Mouse (Mus musculus): ENCODE measurements around the gene Paqr4. TPM values are rescaled to one million over a fixed set of nuclear protein-coding genes. Genes with fewer than 3 reads are reported as not detected.

Paqr4 gene
- polyA plus RNA-seq, 1 experiment from 2014 or later: 37.1 TPM

DNA sequence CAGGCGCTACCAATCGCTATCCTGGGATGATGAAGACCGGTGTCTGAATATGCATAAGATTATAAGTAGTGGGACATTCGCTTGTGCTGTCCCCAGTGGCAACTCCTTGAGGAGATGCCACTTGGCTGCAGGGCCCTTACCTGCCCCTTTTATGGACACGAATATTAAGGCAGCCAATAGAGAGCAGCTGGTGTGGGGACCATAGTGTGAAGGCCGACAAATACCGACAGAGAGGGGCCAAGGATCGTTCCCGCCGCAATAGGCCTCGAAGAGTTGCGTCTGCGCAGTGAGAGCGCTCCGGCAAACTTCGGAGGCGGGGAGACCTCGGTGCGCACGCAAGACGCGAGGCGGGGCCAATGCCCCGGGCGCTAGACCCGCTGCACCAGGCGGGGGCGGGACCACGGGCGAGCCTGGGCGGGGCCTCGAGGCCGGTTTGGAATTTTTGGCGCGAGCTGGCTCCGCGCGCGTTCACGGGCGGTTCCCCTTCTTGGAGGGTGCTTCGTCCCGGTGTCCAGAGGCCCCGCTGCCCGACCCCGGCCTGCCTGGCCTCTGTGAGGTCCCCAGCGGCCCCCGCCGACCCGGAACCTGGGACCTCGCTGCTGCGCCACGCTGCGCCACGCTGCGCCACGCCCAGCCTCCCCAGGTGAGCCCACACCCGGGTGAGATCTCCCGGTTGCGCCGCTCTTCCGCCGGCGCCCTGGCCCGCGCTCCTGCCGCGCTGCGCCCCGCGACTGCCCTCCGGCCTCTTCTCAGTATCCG is 14.5 kb downstream of the Paqr4 start, which contains the start of gene Pkmyt1:
Pkmyt1 (plus strand) TSS at position 338 of the 759 bp plus-strand sequence.
- Histone ChIP-seq H3K4me1 (ENCODE audit: control insufficient read depth, insufficient read depth, low read length) (peaks cover 2% of the 10 kb centered on the region; the same call in 1 of the 2 replicates), H3K4me3 (ENCODE audit: low read depth, low read length) (peak within 1 kb of the TSS; percentile 65), H3K4me2 (ENCODE audit: low read depth) (peak within 1 kb of the TSS; percentile 87), H3K36me3 (ENCODE audit: control insufficient read depth, insufficient read depth, low read length) (no peaks in the 10 kb centered on the region), H3K9ac (ENCODE audit: low read length) (peak within 1 kb of the TSS; percentile 75), H3K27ac (ENCODE audit: low read depth, low read length) (peak within 1 kb of the TSS; percentile 50; the same call in 1 of the 2 replicates), H3K9me3 (ENCODE audit: control insufficient read depth, low read length) (no peaks in the 10 kb centered on the region), H3K27me3 (ENCODE audit: control insufficient read depth, insufficient read depth, low read length) (no peaks in the 10 kb centered on the region)
- ATAC-seq (ENCODE audit: insufficient read depth, low FRiP score, low TSS enrichment): peak; percentile 92
- 2% methylated on average over 42 of the region's 73 CpGs for WGBS
- DNase-seq (ENCODE audit: low spot score): peak; percentile 98

DNA sequence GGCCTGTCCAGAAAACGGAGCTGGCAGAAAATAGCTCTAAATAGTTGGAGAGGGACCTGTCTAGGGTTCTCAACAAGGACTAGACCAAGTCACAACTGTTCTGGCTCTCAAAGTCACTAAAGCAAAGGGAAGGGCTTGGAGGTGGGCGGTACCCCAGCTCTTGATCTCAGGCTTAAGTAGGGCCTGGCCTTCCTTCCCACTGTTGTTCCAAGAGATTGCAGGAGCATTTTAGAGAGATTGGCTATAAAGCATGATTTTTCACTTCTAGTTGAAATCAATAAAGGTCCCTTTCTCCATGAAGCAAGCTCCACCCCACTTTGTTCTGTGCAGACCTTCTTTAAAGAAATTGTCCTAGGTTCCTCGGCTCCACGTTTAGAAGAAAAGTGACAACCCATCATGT is 15.2 kb downstream of the Paqr4 start:
- Histone ChIP-seq H3K27ac (ENCODE audit: low read depth, low read length) (no peak overlapping the region), H3K4me3 (ENCODE audit: low read depth, low read length) (peak overlapping the region; percentile 65), H3K9ac (ENCODE audit: low read length) (peak overlapping the region; percentile 50), H3K4me2 (ENCODE audit: low read depth) (peak overlapping the region; percentile 87), H3K36me3 (ENCODE audit: control insufficient read depth, insufficient read depth, low read length) (no peaks in the 10 kb centered on the region), H3K27me3 (ENCODE audit: control insufficient read depth, insufficient read depth, low read length) (no peaks in the 10 kb centered on the region), H3K4me1 (ENCODE audit: control insufficient read depth, insufficient read depth, low read length) (peaks cover 2% of the 10 kb centered on the region; the same call in 1 of the 2 replicates), H3K9me3 (ENCODE audit: control insufficient read depth, low read length) (no peaks in the 10 kb centered on the region)
- no peak for DNase-seq (ENCODE audit: low spot score)
- no peak for ATAC-seq (ENCODE audit: insufficient read depth, low FRiP score, low TSS enrichment)
- WGBS: 70% methylated on average over 4 of the region's 4 CpGs

DNA sequence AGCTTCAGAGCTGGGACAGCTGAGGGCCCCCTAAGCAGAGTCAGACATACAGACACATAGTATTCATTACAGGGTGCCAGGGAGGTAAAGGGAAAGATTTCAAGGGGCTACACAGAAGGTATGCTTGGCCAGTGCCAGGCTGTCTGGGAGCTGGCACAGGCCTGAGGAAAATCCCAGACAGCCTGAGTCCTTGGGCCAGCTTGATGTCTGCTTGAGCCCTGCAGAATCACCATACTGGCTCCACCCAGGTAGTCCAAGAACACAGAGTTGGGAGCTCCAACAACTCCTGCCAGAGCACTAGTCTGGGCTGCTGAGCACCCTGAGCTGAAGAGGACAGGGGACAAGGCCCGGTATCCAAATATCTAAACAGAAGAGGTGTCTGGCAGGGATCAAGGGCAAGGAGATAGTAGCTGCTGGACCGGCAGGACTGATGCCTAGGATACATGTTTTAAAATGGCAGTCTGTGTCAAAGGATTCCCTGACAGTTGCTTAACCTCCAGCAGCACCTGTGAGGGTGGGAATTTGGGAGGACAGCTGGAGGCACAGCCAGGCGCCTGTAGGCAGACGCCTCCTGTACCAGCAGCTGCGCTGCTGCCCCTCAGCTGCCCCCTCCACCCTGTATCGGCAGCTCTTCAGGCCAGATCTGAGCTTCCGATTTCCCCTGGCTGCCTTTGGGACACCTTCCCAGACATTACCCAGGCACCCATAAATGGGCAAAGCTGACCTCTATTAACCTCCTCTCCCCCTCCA is 18.1 kb downstream of the Paqr4 start, which contains the start of gene 1520401A03Rik:
1520401A03Rik (minus strand) TSS at position 408 of the 750 bp plus-strand sequence.
- Histone ChIP-seq H3K4me2 (ENCODE audit: low read depth) (no peak within 1 kb of the TSS), H3K4me3 (ENCODE audit: low read depth, low read length) (no peak within 1 kb of the TSS), H3K9me3 (ENCODE audit: control insufficient read depth, low read length) (no peaks in the 10 kb centered on the region), H3K27me3 (ENCODE audit: control insufficient read depth, insufficient read depth, low read length) (no peaks in the 10 kb centered on the region), H3K9ac (ENCODE audit: low read length) (no peak within 1 kb of the TSS), H3K4me1 (ENCODE audit: control insufficient read depth, insufficient read depth, low read length) (peaks cover 2% of the 10 kb centered on the region; the same call in 1 of the 2 replicates), H3K27ac (ENCODE audit: low read depth, low read length) (no peak within 1 kb of the TSS), H3K36me3 (ENCODE audit: control insufficient read depth, insufficient read depth, low read length) (no peaks in the 10 kb centered on the region)
- 66% methylated on average over 7 of the region's 7 CpGs for WGBS
- no peak for ATAC-seq (ENCODE audit: insufficient read depth, low FRiP score, low TSS enrichment)
- DNase-seq (ENCODE audit: low spot score): no peak

DNA sequence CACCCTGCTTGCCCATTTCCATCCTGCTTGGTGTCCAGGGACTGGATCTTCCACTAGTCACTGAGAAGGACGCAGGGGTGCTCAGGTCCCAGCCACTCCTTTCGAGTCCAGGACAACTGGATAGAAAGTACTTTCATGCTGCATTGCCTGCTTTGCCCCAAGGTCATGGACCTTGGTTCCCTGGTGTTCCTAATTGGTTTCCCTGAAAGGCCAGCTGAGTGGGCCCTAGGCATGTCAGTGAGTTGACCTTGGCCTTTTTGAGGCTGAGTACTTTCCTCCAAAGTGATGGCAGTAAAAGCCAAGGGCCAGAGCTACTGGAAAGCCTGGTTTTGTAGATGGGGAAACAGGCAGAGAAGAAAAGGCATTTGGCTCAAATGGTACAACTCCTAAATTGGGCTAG is 18.8 kb downstream of the Paqr4 start:
- no peak for ATAC-seq (ENCODE audit: insufficient read depth, low FRiP score, low TSS enrichment)
- H3K4me3 ChIP-seq (ENCODE audit: low read depth, low read length): no peak overlapping the region
- 83% methylated on average over 2 of the region's 2 CpGs for WGBS
- H3K27ac ChIP-seq (ENCODE audit: low read depth, low read length): no peak overlapping the region
- H3K27me3 ChIP-seq (ENCODE audit: control insufficient read depth, insufficient read depth, low read length): no peaks in the 10 kb centered on the region
- H3K9ac ChIP-seq (ENCODE audit: low read length): no peak overlapping the region
- no peaks in the 10 kb centered on the region for H3K36me3 ChIP-seq (ENCODE audit: control insufficient read depth, insufficient read depth, low read length)
- H3K9me3 ChIP-seq (ENCODE audit: control insufficient read depth, low read length): no peaks in the 10 kb centered on the region
- no peak overlapping the region for H3K4me2 ChIP-seq (ENCODE audit: low read depth)
- H3K4me1 ChIP-seq (ENCODE audit: control insufficient read depth, insufficient read depth, low read length): peaks cover 2% of the 10 kb centered on the region; the same call in 1 of the 2 replicates
- no peak for DNase-seq (ENCODE audit: low spot score)

DNA sequence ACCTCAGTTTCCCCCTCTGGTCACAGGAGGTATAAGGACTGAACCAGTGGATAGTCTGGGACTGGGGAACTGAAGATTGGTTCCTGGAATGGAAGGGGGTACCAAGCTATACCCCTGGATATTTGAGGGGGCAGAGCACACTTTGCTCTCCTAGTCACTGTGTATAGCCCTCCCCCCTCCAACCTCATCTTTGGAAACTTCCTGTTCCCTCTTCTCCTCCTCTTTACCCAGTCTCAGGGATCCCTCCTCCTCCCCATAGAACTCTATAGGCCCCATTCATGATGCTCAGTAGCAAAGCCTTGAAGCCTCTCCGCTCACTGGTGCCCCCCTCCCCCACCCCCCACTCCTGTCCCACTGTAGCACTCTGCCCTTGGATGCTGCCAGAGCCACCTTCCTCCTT is 21.2 kb downstream of the Paqr4 start:
- Histone ChIP-seq H3K9ac (ENCODE audit: low read length) (no peak overlapping the region), H3K36me3 (ENCODE audit: control insufficient read depth, insufficient read depth, low read length) (no peaks in the 10 kb centered on the region), H3K9me3 (ENCODE audit: control insufficient read depth, low read length) (no peaks in the 10 kb centered on the region), H3K27ac (ENCODE audit: low read depth, low read length) (no peak overlapping the region), H3K4me2 (ENCODE audit: low read depth) (no peak overlapping the region), H3K27me3 (ENCODE audit: control insufficient read depth, insufficient read depth, low read length) (no peaks in the 10 kb centered on the region), H3K4me1 (ENCODE audit: control insufficient read depth, insufficient read depth, low read length) (no peaks in the 10 kb centered on the region), H3K4me3 (ENCODE audit: low read depth, low read length) (no peak overlapping the region)
- 42% methylated on average over 1 of the region's 1 CpGs for WGBS
- DNase-seq (ENCODE audit: low spot score): no peak
- no peak for ATAC-seq (ENCODE audit: insufficient read depth, low FRiP score, low TSS enrichment)

DNA sequence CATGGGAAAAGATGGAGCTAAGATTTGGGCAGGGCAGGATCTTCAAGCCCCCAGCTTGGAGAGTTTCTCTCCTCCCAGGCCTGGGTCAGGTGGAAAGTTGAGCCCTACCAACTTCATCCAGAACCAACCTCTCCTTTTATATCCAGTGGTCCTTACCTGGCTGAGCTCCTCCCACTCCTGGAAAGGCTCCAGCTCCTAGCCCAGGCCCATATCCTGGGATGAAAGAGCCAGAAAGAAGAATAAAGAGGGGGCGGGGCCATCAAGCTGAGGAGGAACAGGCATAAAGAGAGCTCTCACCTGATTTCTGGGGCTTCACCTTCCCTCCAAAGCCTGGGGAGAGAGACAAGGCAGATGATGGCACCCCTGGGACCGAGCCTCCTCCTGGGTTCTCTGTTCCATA is 23.7 kb downstream of the Paqr4 start:
- WGBS: 64% methylated on average over 2 of the region's 2 CpGs
- DNase-seq (ENCODE audit: low spot score): no peak

DNA sequence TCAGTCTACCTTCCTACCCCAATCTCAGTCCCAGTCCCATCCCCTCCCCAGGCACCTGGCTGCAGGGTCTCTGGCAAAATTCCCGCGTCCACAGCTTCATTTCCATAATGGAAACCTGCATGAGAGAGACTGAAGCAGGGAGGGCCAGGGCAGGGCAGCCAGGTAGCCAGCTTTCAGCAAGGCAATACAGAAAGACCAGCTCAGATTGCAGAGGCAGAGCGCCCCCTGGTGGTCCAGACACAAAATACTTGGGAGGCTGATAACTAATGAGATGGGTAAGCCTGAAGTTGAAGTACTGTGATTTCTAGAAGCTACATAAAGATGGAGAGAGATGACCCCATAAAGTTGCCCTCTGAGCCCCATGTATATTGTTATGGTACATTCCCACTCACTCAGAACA is 34.5 kb downstream of the Paqr4 start:
- 0% methylated on average over 3 of the region's 3 CpGs for WGBS
- no peaks in the 10 kb centered on the region for H3K4me1 ChIP-seq (ENCODE audit: control insufficient read depth, insufficient read depth, low read length)
- no peak overlapping the region for H3K27ac ChIP-seq (ENCODE audit: low read depth, low read length)
- H3K9me3 ChIP-seq (ENCODE audit: control insufficient read depth, low read length): no peaks in the 10 kb centered on the region
- no peak overlapping the region for H3K4me3 ChIP-seq (ENCODE audit: low read depth, low read length)
- ATAC-seq (ENCODE audit: insufficient read depth, low FRiP score, low TSS enrichment): peak; percentile 45
- no peaks in the 10 kb centered on the region for H3K27me3 ChIP-seq (ENCODE audit: control insufficient read depth, insufficient read depth, low read length)
- H3K4me2 ChIP-seq (ENCODE audit: low read depth): no peak overlapping the region
- peak; percentile 75 for DNase-seq (ENCODE audit: low spot score)
- no peak overlapping the region for H3K9ac ChIP-seq (ENCODE audit: low read length)
- H3K36me3 ChIP-seq (ENCODE audit: control insufficient read depth, insufficient read depth, low read length): no peaks in the 10 kb centered on the region

More for the DNA sequence above, 23.7 kb downstream of the Paqr4 start:
- Histone ChIP-seq H3K27me3 (ENCODE audit: control insufficient read depth, insufficient read depth, low read length) (no peaks in the 10 kb centered on the region), H3K4me1 (ENCODE audit: control insufficient read depth, insufficient read depth, low read length) (no peaks in the 10 kb centered on the region), H3K9me3 (ENCODE audit: control insufficient read depth, low read length) (no peaks in the 10 kb centered on the region), H3K36me3 (ENCODE audit: control insufficient read depth, insufficient read depth, low read length) (no peaks in the 10 kb centered on the region), H3K27ac (ENCODE audit: low read depth, low read length) (no peak overlapping the region), H3K4me2 (ENCODE audit: low read depth) (no peak overlapping the region), H3K9ac (ENCODE audit: low read length) (no peak overlapping the region), H3K4me3 (ENCODE audit: low read depth, low read length) (no peak overlapping the region)
- ATAC-seq (ENCODE audit: insufficient read depth, low FRiP score, low TSS enrichment): no peak

DNA sequence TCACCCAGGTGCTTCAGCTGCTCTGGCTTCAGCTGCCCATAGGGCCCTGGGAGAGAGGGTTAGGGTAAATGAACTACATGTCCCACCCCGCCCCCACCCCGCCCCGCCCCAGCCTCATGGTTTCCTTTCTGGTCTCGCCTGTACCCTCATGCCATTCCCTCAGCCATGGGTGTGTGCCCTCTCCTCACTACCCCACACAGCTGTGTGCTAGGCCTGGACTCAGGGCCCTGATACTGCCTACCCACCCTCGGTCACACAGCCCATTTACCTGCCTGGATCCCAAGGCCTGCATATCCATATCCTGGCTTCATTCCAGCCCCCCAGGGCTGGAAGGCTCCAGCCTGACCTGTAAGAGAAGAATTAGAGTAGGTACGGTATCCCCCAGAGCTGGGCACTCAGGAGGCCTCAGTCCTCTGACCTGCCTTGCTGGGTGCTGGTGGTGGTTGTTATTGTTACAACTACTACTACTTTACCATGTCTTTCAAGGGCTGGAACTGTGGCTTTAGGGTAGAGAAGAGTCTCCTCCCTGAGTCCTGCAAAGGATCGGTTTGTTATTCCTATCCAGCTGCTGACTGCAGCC is 35.1 kb downstream of the Paqr4 start:
- H3K9ac ChIP-seq (ENCODE audit: low read length): no peak overlapping the region
- no peak overlapping the region for H3K4me3 ChIP-seq (ENCODE audit: low read depth, low read length)
- WGBS: 68% methylated on average over 7 of the region's 7 CpGs
- H3K9me3 ChIP-seq (ENCODE audit: control insufficient read depth, low read length): no peaks in the 10 kb centered on the region
- H3K27ac ChIP-seq (ENCODE audit: low read depth, low read length): no peak overlapping the region
- peaks cover 3% of the 10 kb centered on the region; the same call in 1 of the 2 replicates for H3K27me3 ChIP-seq (ENCODE audit: control insufficient read depth, insufficient read depth, low read length)
- no peaks in the 10 kb centered on the region for H3K4me1 ChIP-seq (ENCODE audit: control insufficient read depth, insufficient read depth, low read length)
- ATAC-seq (ENCODE audit: insufficient read depth, low FRiP score, low TSS enrichment) (no peak), DNase-seq (ENCODE audit: low spot score) (no peak)
- H3K36me3 ChIP-seq (ENCODE audit: control insufficient read depth, insufficient read depth, low read length): no peaks in the 10 kb centered on the region
- no peak overlapping the region for H3K4me2 ChIP-seq (ENCODE audit: low read depth)

Measured in neural tube, embryonic 11.5 days (tissue).